14 mouse cellular contexts compared by ENCODE assay signal in the genomic region with DNA sequence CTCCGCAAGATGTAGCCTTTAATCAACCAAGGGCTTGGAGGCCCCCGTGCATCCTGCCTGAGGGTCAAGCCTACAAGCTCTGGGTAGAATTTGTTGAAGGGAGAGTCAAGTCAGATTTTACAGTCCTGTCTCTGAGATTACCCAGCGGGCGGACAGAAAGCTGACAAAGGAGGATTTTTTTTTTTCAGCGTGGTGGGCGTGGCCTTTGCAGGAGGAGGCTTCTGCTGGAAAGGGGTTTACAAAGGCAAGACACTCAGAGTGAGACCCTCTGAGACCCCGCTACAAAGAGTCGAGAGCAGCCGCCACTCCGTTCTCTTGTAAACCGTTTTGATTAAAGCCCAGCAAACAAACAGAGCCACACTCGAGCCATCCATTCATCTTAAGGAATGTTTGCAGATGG.
DNase-seq lines count a peak whose midpoint lies in the region; ATAC-seq and TF ChIP-seq lines count a peak whose summit lies in the region.
"Had no signal": no experiment of that assay in that cellular context is flagged by ENCODE, and none has a peak within 500 bp of the region (broad histone marks: within the 10 kb centered on the region; RNA-seq: fewer than 3 reads in every experiment).

No protein-coding gene starts in this region.

- no peak for TF ChIP-seq CTCF in intestine, postnatal 0 days (IDR thresholded peaks at IDR 0.05; ENCODE audit: low read depth)
- TF ChIP-seq CTCF in hindbrain, postnatal 0 days (IDR thresholded peaks at IDR 0.05; ENCODE audit: low read depth): no peak

- H3K4me3 ChIP-seq in intestine, embryonic 14.5 days (ENCODE audit: low read depth, low read length): 0 out of 2 replicates have a peak overlapping the region, but pooled peaks have one; percentile 9
- no peak overlapping the region for H3K4me3 ChIP-seq in intestine, postnatal 0 days (ENCODE audit: low read depth, low read length)
- H3K4me3 ChIP-seq in embryonic facial prominence, embryonic 12.5 days: no peak overlapping the region
- no peak overlapping the region for H3K4me3 ChIP-seq in hindbrain, postnatal 0 days (ENCODE audit: low read length)
- H3K4me3 ChIP-seq: heart, embryonic 10.5 days; liver, embryonic 15.5 days had no signal

- H3K27me3 ChIP-seq in intestine, embryonic 14.5 days (replicated peaks; ENCODE audit: control insufficient read depth, insufficient read depth, low read length): no peaks in the 10 kb centered on the region
- no peaks in the 10 kb centered on the region for H3K27me3 ChIP-seq in intestine, postnatal 0 days (replicated peaks; ENCODE audit: control insufficient read depth, insufficient read depth, low read length)
- no peaks in the 10 kb centered on the region for H3K27me3 ChIP-seq in embryonic facial prominence, embryonic 12.5 days
- H3K27me3 ChIP-seq in hindbrain, postnatal 0 days (ENCODE audit: insufficient read depth, low read length): no peaks in the 10 kb centered on the region
- H3K27me3 ChIP-seq: liver, embryonic 15.5 days had no signal

- ATAC-seq in intestine, embryonic 14.5 days (replicated peaks; ENCODE audit: low FRiP score, low TSS enrichment, low read depth): no peak
- no peak for ATAC-seq in intestine, postnatal 0 days
- no peak for ATAC-seq in embryonic facial prominence, embryonic 12.5 days (ENCODE audit: insufficient number of reproducible peaks, insufficient read depth, low FRiP score, low TSS enrichment)
- no peak for ATAC-seq in hindbrain, postnatal 0 days
- ATAC-seq in erythroid progenitor cell, adult 5-6 weeks (replicated peaks; ENCODE audit: low FRiP score, poor library complexity, severe bottlenecking): no peak

- DNase-seq in intestine, embryonic 14.5 days (ENCODE audit: low spot score): peak; percentile 61
- no peak for DNase-seq in hindbrain, postnatal 0 days (ENCODE audit: low spot score)
- DNase-seq in neural tube, embryonic 10.5 days (ENCODE audit: extremely low spot score, low spot score): peak; percentile 24
- no peak for DNase-seq in heart, postnatal 10 days
- DNase-seq in adipocyte (ENCODE audit: low spot score): no peak
- DNase-seq: adrenal gland, postnatal 10 days; cerebellum, adult 2 months; kidney, adult 8-10 months; layer of hippocampus, postnatal 36 days had no signal

- intact Hi-C loops in heart, postnatal 10 days (cut with DNase I): no loop called here

- H3K36me3 ChIP-seq in intestine, embryonic 14.5 days (ENCODE audit: control insufficient read depth, insufficient read depth, low read length): no peaks in the 10 kb centered on the region
- H3K36me3 ChIP-seq in intestine, postnatal 0 days (ENCODE audit: control insufficient read depth, insufficient read depth): no peaks in the 10 kb centered on the region
- no peaks in the 10 kb centered on the region for H3K36me3 ChIP-seq in embryonic facial prominence, embryonic 12.5 days
- H3K36me3 ChIP-seq in hindbrain, postnatal 0 days (ENCODE audit: insufficient read depth, low read length): no peaks in the 10 kb centered on the region
- H3K36me3 ChIP-seq: heart, embryonic 10.5 days; liver, embryonic 15.5 days had no signal

- H3K4me1 ChIP-seq in intestine, embryonic 14.5 days (replicated peaks; ENCODE audit: control insufficient read depth, insufficient read depth, low read length): 0 out of 2 replicates have a peak, but pooled peaks cover 4% of the 10 kb centered on the region
- H3K4me1 ChIP-seq in intestine, postnatal 0 days (replicated peaks; ENCODE audit: control insufficient read depth, insufficient read depth, low read length): no peaks in the 10 kb centered on the region
- H3K4me1 ChIP-seq in embryonic facial prominence, embryonic 12.5 days: no peaks in the 10 kb centered on the region; the same call in 1 of the 2 replicates
- 0 out of 2 replicates have a peak, but pooled peaks cover 7% of the 10 kb centered on the region for H3K4me1 ChIP-seq in hindbrain, postnatal 0 days (ENCODE audit: insufficient read depth, low read length)
- H3K4me1 ChIP-seq: liver, embryonic 15.5 days had no signal

- 13% methylated on average over 12 of the region's 12 CpGs for WGBS in intestine, embryonic 14.5 days
- 26% methylated on average over 12 of the region's 12 CpGs for WGBS in intestine, postnatal 0 days
- 27% methylated on average over 12 of the region's 12 CpGs for WGBS in embryonic facial prominence, embryonic 12.5 days
- 20% methylated on average over 12 of the region's 12 CpGs for WGBS in hindbrain, postnatal 0 days

- H3K27ac ChIP-seq in intestine, embryonic 14.5 days (ENCODE audit: low read depth): no peak overlapping the region
- no peak overlapping the region for H3K27ac ChIP-seq in intestine, postnatal 0 days (ENCODE audit: low read depth, low read length)
- H3K27ac ChIP-seq in embryonic facial prominence, embryonic 12.5 days: no peak overlapping the region
- H3K27ac ChIP-seq in hindbrain, postnatal 0 days: no peak overlapping the region
- H3K27ac ChIP-seq: heart, embryonic 10.5 days; liver, embryonic 15.5 days had no signal

- H3K9me3 ChIP-seq in intestine, embryonic 14.5 days (ENCODE audit: control insufficient read depth, low read length): no peaks in the 10 kb centered on the region
- no peaks in the 10 kb centered on the region for H3K9me3 ChIP-seq in intestine, postnatal 0 days (ENCODE audit: control insufficient read depth)
- no peaks in the 10 kb centered on the region for H3K9me3 ChIP-seq in embryonic facial prominence, embryonic 12.5 days
- H3K9me3 ChIP-seq in hindbrain, postnatal 0 days (ENCODE audit: low read length): no peaks in the 10 kb centered on the region
- H3K9me3 ChIP-seq: heart, embryonic 10.5 days; liver, embryonic 15.5 days had no signal

- H3K4me2 ChIP-seq in intestine, embryonic 14.5 days (ENCODE audit: low read length): peak overlapping the region; percentile 21
- H3K4me2 ChIP-seq in intestine, postnatal 0 days (replicated peaks; ENCODE audit: low read depth): no peak overlapping the region
- peak overlapping the region; percentile 32 for H3K4me2 ChIP-seq in embryonic facial prominence, embryonic 12.5 days (replicated peaks)
- H3K4me2 ChIP-seq in hindbrain, postnatal 0 days (ENCODE audit: low read depth, low read length): peak overlapping the region; percentile 35
- H3K4me2 ChIP-seq: liver, embryonic 15.5 days had no signal

- H3K9ac ChIP-seq in intestine, embryonic 14.5 days (ENCODE audit: low read length): no peak overlapping the region
- H3K9ac ChIP-seq in intestine, postnatal 0 days (ENCODE audit: low read depth, low read length): no peak overlapping the region
- H3K9ac ChIP-seq in embryonic facial prominence, embryonic 12.5 days: no peak overlapping the region
- H3K9ac ChIP-seq in hindbrain, postnatal 0 days (replicated peaks; ENCODE audit: low read length): no peak overlapping the region
- H3K9ac ChIP-seq: liver, embryonic 15.5 days had no signal

Comparison
In these comparisons a context has a peak if more than half of its experiments do, and no peak if none do; other contexts are left out.
1. DNase-seq: peak in intestine, embryonic 14.5 days (single experiment) and neural tube, embryonic 10.5 days (single experiment); none in hindbrain, postnatal 0 days (single experiment), heart, postnatal 10 days (0 of 2) and adipocyte (single experiment).